Mouse (Mus musculus) MEL (cell line): Measurements from ENCODE around the gene Bahd1. TPM values are rescaled to one million over a fixed set of nuclear protein-coding genes. Genes with fewer than 3 reads are reported as not detected.

Source experiments
- DNase-seq: peaks from one replicate; pipeline ENCODE4 v3.0.0; 2011; ENCODE audit warnings: low read depth, low spot score
- H3K27ac ChIP-seq: 2 replicates; pipeline ENCODE4 v1.5.1; 2012; ENCODE audit warnings: low read depth, mild to moderate bottlenecking, control low read depth, low read length, moderate library complexity; ENCODE audit not compliant: control insufficient read depth
- H3K27me3 ChIP-seq, 2 experiments: fragments of 150-350 bp in 1 of 2; sonication (generic) in 1 of 2; 2 replicates each; pipeline ENCODE4 v1.6.1; 2012; ENCODE audit warnings: low read length in 2 of 2, mild to moderate bottlenecking in 2 of 2, improper control_type of control experiment in 1 of 2, moderate library complexity in 1 of 2; ENCODE audit not compliant: insufficient read depth in 2 of 2, control insufficient read depth in 1 of 2
- H3K36me3 ChIP-seq, 2 experiments: 2 replicates each; pipeline ENCODE4 v1.6.1; 2012 to 2014; ENCODE audit warnings: low read length in 2 of 2, improper control_type of control experiment in 1 of 2, inconsistent platforms in 1 of 2, mild to moderate bottlenecking in 1 of 2; ENCODE audit not compliant: insufficient read depth in 2 of 2, control insufficient read depth in 1 of 2
- H3K4me1 ChIP-seq, 2 experiments: fragments of 150-350 bp in 1 of 2; sonication (generic) in 1 of 2; 2 replicates each; pipeline ENCODE4 v1.6.1; 2012; ENCODE audit warnings: low read length in 2 of 2, improper control_type of control experiment in 1 of 2, mild to moderate bottlenecking in 1 of 2; ENCODE audit not compliant: insufficient read depth in 2 of 2, control insufficient read depth in 1 of 2
- H3K4me3 ChIP-seq, 2 experiments: fragments of 150-350 bp in 1 of 2; sonication (generic) in 1 of 2; 2 replicates each; pipeline ENCODE4 v1.5.1; 2012; ENCODE audit warnings: low read depth in 2 of 2, low read length in 2 of 2, mild to moderate bottlenecking in 2 of 2, moderate library complexity in 2 of 2, control low read depth in 1 of 2, improper control_type of control experiment in 1 of 2; ENCODE audit not compliant: control insufficient read depth in 1 of 2, insufficient read depth in 1 of 2
- H3K79me2 ChIP-seq: 2 replicates; pipeline ENCODE4 v1.6.1; 2012; ENCODE audit warnings: mild to moderate bottlenecking, low read length, moderate library complexity; ENCODE audit not compliant: control insufficient read depth, poor library complexity, insufficient read depth
- H3K9ac ChIP-seq: 2 replicates; pipeline ENCODE4 v1.6.1; 2012; ENCODE audit warnings: low read depth, mild to moderate bottlenecking, control low read depth, low read length, moderate library complexity; ENCODE audit not compliant: control insufficient read depth, poor library complexity, severe bottlenecking
- H3K9me3 ChIP-seq: fragments of 150-350 bp; sonication (generic); replicated peaks from 2 replicates; pipeline ENCODE4 v1.6.1; 2012; ENCODE audit warnings: mild to moderate bottlenecking, low read length, improper control_type of control experiment, moderate library complexity; ENCODE audit not compliant: insufficient read depth
- ETS1 ChIP-seq: IDR thresholded peaks from 2 replicates; pipeline ENCODE4 v1.6.1; 2012; ENCODE audit warnings: low read depth, mild to moderate bottlenecking, inconsistent platforms, low read length, improper control_type of control experiment, moderate library complexity
- GABPA ChIP-seq: IDR thresholded peaks from 2 replicates; pipeline ENCODE4 v1.6.1; 2012; ENCODE audit warnings: low read depth, mild to moderate bottlenecking, inconsistent platforms, low read length, improper control_type of control experiment, moderate library complexity
- HCFC1 ChIP-seq: IDR thresholded peaks from 2 replicates; pipeline ENCODE4 v1.6.1; 2012; ENCODE audit warnings: low read depth, mild to moderate bottlenecking, inconsistent platforms, low read length, improper control_type of control experiment, moderate library complexity
- MAFK ChIP-seq: IDR thresholded peaks from 2 replicates; pipeline ENCODE4 v1.6.1; 2011; ENCODE audit warnings: low read depth, mild to moderate bottlenecking, low read length, improper control_type of control experiment, borderline replicate concordance
- MAX ChIP-seq: IDR thresholded peaks from 2 replicates; pipeline ENCODE4 v1.6.1; 2011; ENCODE audit warnings: low read length, improper control_type of control experiment
- MAZ ChIP-seq: IDR thresholded peaks from 2 replicates; pipeline ENCODE4 v1.6.1; 2012; ENCODE audit warnings: low read depth, mild to moderate bottlenecking, inconsistent platforms, low read length, improper control_type of control experiment
- MXI1 ChIP-seq: IDR thresholded peaks from 2 replicates; pipeline ENCODE4 v1.6.1; 2011; ENCODE audit warnings: mild to moderate bottlenecking, low read depth, low read length, improper control_type of control experiment
- NELFE ChIP-seq: IDR thresholded peaks from 2 replicates; pipeline ENCODE4 v1.6.1; 2011; ENCODE audit warnings: low read depth, low read length, improper control_type of control experiment
- NRF1 ChIP-seq: IDR thresholded peaks from 2 replicates; pipeline ENCODE4 v1.6.1; 2014; ENCODE audit warnings: low read depth, mild to moderate bottlenecking, inconsistent platforms, low read length, improper control_type of control experiment, moderate library complexity; ENCODE audit not compliant: poor library complexity, insufficient read depth, severe bottlenecking
- POLR2A ChIP-seq, 2 experiments: IDR thresholded peaks; 2 replicates each; pipeline ENCODE4 v1.6.1; 2011 to 2012; ENCODE audit warnings: low read length in 2 of 2, mild to moderate bottlenecking in 2 of 2, control low read depth in 1 of 2, improper control_type of control experiment in 1 of 2, low read depth in 1 of 2, moderate library complexity in 1 of 2; ENCODE audit not compliant: control insufficient read depth in 1 of 2, insufficient read depth in 1 of 2, poor library complexity in 1 of 2
- POLR2AphosphoS2 ChIP-seq: IDR thresholded peaks from 2 replicates; pipeline ENCODE4 v1.6.1; 2011; ENCODE audit warnings: low read length, improper control_type of control experiment
- TAL1 ChIP-seq: IDR thresholded peaks from 2 replicates; pipeline ENCODE4 v1.6.1; 2012; ENCODE audit warnings: mild to moderate bottlenecking, inconsistent platforms, low read length, moderate library complexity, mixed read lengths
- TCF12 ChIP-seq: IDR thresholded peaks from 2 replicates; pipeline ENCODE4 v1.6.1; 2014; ENCODE audit warnings: low read depth, mild to moderate bottlenecking, inconsistent platforms, low read length, improper control_type of control experiment, moderate library complexity
- USF1 ChIP-seq: IDR thresholded peaks from 2 replicates; pipeline ENCODE4 v1.6.1; 2014; ENCODE audit warnings: low read depth, mild to moderate bottlenecking, inconsistent platforms, low read length, improper control_type of control experiment, moderate library complexity
- ZKSCAN1 ChIP-seq: IDR thresholded peaks from 2 replicates; pipeline ENCODE4 v1.6.1; 2012; ENCODE audit warnings: low read depth, mild to moderate bottlenecking, inconsistent platforms, low read length, improper control_type of control experiment, moderate library complexity
- ZNF384 ChIP-seq: IDR thresholded peaks from 2 replicates; pipeline ENCODE4 v1.6.1; 2012; ENCODE audit warnings: low read depth, mild to moderate bottlenecking, inconsistent platforms, low read length, improper control_type of control experiment
- polyA plus RNA-seq, 2 experiments: library from polyadenylated mRNA; stranded (reverse) in 1 of 2; unstranded in 1 of 2; fragments of >175 nt in 1 of 2; fragments of >200 nt in 1 of 2; gene quantifications; 2 replicates each; pipeline versions ENCODE4 v1.2.1 to v1.2.4; 2012; ENCODE audit warnings: low replicate concordance in 2 of 2, low read depth in 1 of 2; ENCODE audit not compliant: insufficient read length in 2 of 2, insufficient read depth in 1 of 2, missing spikeins in 1 of 2
- total RNA-seq: library from RNA; depleted of rRNA; stranded (reverse); fragments of 300-350 nt; gene quantifications from 2 replicates; pipeline ENCODE4 v1.2.3, GENCODE M21; 2012

The Bahd1 gene
- total and polyA plus RNA-seq, 3 experiments, result 8.0 to 24.7 TPM; not detected in 1

DNA sequence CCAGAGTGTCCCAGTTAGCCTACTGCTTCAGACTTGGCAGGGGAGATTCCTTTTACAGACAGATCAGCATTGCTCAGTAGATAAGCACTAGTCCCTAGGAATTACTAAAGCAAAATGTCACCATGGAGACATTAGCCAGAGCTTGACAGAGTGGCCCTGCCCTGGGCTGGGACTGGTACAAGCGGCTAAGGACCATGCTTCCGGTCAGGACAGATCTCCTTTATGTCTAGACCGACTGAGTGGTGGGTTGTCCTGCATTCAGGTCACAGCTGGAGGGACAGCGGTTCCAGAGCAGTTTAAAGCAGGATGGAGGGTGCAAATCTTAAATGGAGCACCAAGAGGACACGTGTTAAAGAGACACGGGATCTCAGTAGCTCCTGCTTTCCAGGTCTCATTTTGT, 25.8 kb downstream of the Bahd1 start:
- Histone ChIP-seq H3K79me2 (peaks cover 6% of the 10 kb centered on the region; the same call in 1 of the 2 replicates), H3K36me3 (no peaks in the 10 kb centered on the region; a peak in 1 of 4 replicates), H3K9me3 (no peaks in the 10 kb centered on the region), H3K27ac (no peak overlapping the region), H3K9ac (peak overlapping the region; percentile 51), H3K4me1 (peaks cover 0 to 12% of the 10 kb centered on the region in 2 experiments; a peak in 2 of 4 replicates), H3K27me3 (no peaks in the 10 kb centered on the region), H3K4me3 (peak overlapping the region; percentile 66 to 97)
- TF ChIP-seq TAL1, result no peak
- TF ChIP-seq NRF1, result no peak
- TF ChIP-seq GABPA, result no peak
- TF ChIP-seq MAX, result peak; percentile 13; the same call in 1 of the 2 replicates
- TF ChIP-seq ZKSCAN1, result no peak
- no peak for TF ChIP-seq POLR2AphosphoS2
- TF ChIP-seq MAFK, result no peak
- no peak for TF ChIP-seq ZNF384
- DNase-seq, result peak; percentile 43

DNA sequence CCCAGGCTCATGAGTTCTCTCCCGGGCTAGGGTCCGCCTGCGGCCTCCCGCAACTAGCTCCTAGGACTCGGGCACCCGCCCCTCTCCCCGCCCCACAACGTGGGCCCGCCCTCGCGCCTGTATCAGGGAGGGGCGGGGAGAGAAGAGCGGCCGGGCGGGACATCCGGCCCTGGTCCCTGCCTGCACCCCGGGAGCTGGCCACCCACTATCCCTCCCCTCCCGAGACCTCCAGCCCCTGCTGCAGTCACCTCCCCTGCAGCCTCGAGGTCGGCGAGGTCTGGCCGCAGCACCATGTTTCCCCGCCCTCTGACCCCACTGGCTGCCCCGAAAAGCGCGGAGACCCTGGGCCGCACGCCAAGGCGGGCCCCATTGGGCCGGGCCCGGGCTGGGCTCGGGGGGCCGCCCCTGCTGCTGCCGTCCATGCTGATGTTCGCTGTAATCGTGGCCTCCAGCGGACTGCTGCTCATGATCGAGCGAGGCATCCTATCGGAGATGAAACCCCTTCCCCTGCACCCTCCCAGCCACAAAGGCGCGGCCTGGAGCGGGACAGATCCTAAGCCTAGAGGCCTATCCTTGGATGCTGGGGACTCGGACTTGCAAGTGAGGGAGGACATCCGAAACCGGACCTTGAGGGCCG, 26.3 kb downstream of the Bahd1 start, which contains the start of gene Chst14:
Gene Chst14, plus strand, starts transcription at position 136 of the 637 bp plus-strand sequence.
- DNase-seq, result peak; percentile 79
- H3K27ac ChIP-seq, result no peak within 1 kb of the TSS
- H3K36me3 ChIP-seq, result no peaks in the 10 kb centered on the region; a peak in 1 of 4 replicates

More for the DNA sequence above, 26.3 kb downstream of the Bahd1 start, which contains the start of gene Chst14:
- Histone ChIP-seq H3K9ac (peak within 1 kb of the TSS; percentile 72), H3K4me1 (peaks cover 0 to 12% of the 10 kb centered on the region in 2 experiments; a peak in 2 of 4 replicates), H3K27me3 (no peaks in the 10 kb centered on the region), H3K79me2 (peaks cover 6% of the 10 kb centered on the region; the same call in 1 of the 2 replicates), H3K4me3 (peak within 1 kb of the TSS; percentile 66 to 97), H3K9me3 (no peaks in the 10 kb centered on the region)
- TF ChIP-seq MAZ (0 out of 2 replicates have a peak, but pooled peaks have one; percentile 71), USF1 (no peak), TCF12 (peak; percentile 36; the same call in 1 of the 2 replicates), HCFC1 (peak; percentile 68), ZKSCAN1 (no peak), POLR2A (IDR thresholded peaks at IDR 0.05; ENCODE audit: control insufficient read depth in 1 of 2, insufficient read depth in 1 of 2, low read depth in 1 of 2, low read length in 2 of 2, poor library complexity in 1 of 2) (peak; percentile 45 to 62; a peak in 2 of 4 replicates), NELFE (peak; percentile 60), ETS1 (no peak), MXI1 (peak; percentile 59; the same call in 1 of the 2 replicates)
